Mouse (Mus musculus): ENCODE results near the gene Tarbp2. TPM values are rescaled to one million over a fixed set of nuclear protein-coding genes. Genes with fewer than 3 reads are reported as not detected.
A peak's percentile ranks its signal among the peaks of the same experiment; 100 is the strongest.

The Tarbp2 gene
- polyA plus RNA-seq, 1 experiment from 2014 or later, result 103 TPM

DNA sequence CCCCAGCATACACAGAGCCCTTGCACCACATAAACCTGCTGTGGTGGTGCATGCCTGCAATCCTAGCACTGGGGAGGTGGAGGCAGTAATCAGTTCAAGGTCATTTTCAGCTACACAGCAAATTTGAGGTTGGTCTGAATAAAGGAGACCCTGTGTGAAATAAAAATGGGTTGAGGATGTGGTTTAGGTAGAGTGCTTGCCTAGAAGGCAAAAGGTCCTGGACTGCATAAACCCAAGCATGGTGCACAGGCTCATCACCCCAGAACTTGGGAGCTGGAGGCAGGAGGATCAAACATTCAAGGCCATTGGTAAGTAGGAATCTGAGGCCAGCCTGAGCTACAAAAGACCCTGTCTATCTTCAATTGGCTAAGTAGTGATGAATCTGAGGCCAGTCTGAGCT is 10.4 kb upstream of the Tarbp2 start:
- H3K27me3 ChIP-seq, result no peaks in the 10 kb centered on the region
- peaks cover 34% of the 10 kb centered on the region for H3K4me1 ChIP-seq
- no peak overlapping the region for H3K9ac ChIP-seq (replicated peaks)
- no peaks in the 10 kb centered on the region for H3K9me3 ChIP-seq
- no peak overlapping the region for H3K4me2 ChIP-seq (replicated peaks)
- no peak overlapping the region for H3K4me3 ChIP-seq
- no peak overlapping the region for H3K27ac ChIP-seq (replicated peaks)
- no peak for ATAC-seq (replicated peaks)
- H3K36me3 ChIP-seq, result peaks cover 38% of the 10 kb centered on the region

DNA sequence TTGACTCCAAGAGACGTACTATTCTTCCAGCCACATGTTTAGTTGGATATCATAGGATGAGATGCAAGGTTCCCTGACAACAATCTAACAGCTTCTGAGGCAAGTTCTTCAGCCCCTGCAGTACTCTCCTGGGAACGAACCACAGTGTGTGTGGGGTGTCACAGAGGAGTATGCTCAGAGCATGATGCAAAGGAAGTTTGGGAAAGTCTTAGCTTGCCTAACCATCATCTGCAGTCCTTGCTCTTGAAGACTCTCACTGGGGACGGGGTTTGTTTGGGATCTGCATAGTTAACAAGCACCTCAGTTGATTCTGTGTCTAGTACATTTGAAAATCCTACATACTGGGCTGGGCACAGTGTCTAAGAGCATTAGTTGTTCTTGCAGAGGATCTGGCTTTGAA is 9.7 kb upstream of the Tarbp2 start:
- peaks cover 30% of the 10 kb centered on the region for H3K36me3 ChIP-seq
- H3K4me3 ChIP-seq, result no peak overlapping the region
- H3K4me1 ChIP-seq, result peaks cover 40% of the 10 kb centered on the region
- no peak overlapping the region for H3K4me2 ChIP-seq (replicated peaks)
- H3K27ac ChIP-seq (replicated peaks), result no peak overlapping the region
- no peak overlapping the region for H3K9ac ChIP-seq (replicated peaks)
- no peaks in the 10 kb centered on the region for H3K9me3 ChIP-seq
- no peaks in the 10 kb centered on the region for H3K27me3 ChIP-seq
- no peak for ATAC-seq (replicated peaks)
- 83% methylated on average over 3 of the region's 3 CpGs for WGBS

DNA sequence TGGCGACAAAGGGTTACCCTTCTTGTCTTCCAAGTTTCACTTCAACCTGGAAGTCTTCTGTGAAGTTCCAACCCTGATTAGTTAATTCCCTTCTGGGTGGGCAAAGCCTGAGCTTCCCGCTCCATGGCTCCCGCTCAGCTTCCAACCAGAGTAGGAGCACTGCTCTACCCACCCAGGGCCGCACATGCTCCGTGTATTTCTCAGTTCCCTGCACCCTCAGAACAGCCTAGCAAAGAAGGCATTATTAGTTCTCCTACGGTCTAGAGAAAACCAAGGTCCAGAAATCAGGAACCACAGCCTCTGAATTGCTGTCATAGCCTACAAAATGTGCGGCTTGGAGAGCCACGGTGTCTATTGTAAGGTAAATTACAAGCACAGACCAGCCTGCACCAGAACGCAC is 7.9 kb upstream of the Tarbp2 start:
- H3K36me3 ChIP-seq, result peaks cover 13% of the 10 kb centered on the region
- ATAC-seq (replicated peaks), result peak; percentile 75
- WGBS, result 3% methylated on average over 9 of the region's 9 CpGs

DNA sequence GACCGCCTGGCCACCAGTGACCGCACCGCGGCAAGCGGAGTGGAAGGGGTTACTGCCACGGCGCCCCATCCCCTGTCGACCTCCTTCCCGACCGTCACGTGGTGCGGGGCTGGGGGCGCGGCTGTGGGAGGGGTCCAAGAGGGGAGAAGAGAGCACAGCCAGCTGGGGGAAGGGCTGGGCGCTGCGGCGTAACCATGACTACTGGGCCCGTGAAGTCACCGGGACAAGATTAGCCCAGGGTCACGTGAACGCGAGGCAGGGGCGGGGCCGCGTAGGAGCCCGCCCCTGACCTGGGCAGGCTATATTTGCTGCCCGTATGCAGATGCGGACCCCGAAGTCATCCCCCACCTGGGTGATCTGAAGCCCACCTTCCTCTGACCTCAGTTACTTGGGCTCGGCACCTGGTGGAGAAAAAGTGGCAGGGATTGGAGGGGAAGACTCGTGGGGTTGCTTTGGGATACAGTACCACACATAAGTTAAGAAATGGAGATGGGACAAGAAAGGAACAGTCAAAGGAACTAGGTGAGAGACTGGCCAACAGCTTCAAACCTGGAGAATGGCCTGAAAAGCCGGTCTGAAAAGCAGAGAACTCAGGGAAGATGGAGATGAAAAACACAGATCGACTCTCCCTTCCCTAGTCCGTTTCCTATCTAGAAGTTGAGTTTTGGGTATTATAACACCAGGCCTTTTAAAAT is 7.3 kb upstream of the Tarbp2 start:
- H3K9me3 ChIP-seq, result no peaks in the 10 kb centered on the region
- peak overlapping the region; percentile 65 for H3K9ac ChIP-seq (replicated peaks)
- H3K36me3 ChIP-seq, result peaks cover 6% of the 10 kb centered on the region; the same call in 1 of the 2 replicates
- H3K4me2 ChIP-seq (replicated peaks), result peak overlapping the region; percentile 86
- peak; percentile 94 for ATAC-seq (replicated peaks)
- peak overlapping the region; percentile 90 for H3K27ac ChIP-seq (replicated peaks)
- H3K4me1 ChIP-seq, result peaks cover 60% of the 10 kb centered on the region
- H3K27me3 ChIP-seq, result no peaks in the 10 kb centered on the region
- 3% methylated on average over 33 of the region's 34 CpGs for WGBS
- H3K4me3 ChIP-seq, result peak overlapping the region; percentile 79

More for the DNA sequence above, 7.9 kb upstream of the Tarbp2 start:
- Histone ChIP-seq H3K9ac (replicated peaks) (peak overlapping the region; percentile 65), H3K4me1 (peaks cover 54% of the 10 kb centered on the region), H3K27ac (replicated peaks) (peak overlapping the region; percentile 90), H3K9me3 (no peaks in the 10 kb centered on the region), H3K4me2 (replicated peaks) (peak overlapping the region; percentile 86), H3K4me3 (peak overlapping the region; percentile 79), H3K27me3 (no peaks in the 10 kb centered on the region)

DNA sequence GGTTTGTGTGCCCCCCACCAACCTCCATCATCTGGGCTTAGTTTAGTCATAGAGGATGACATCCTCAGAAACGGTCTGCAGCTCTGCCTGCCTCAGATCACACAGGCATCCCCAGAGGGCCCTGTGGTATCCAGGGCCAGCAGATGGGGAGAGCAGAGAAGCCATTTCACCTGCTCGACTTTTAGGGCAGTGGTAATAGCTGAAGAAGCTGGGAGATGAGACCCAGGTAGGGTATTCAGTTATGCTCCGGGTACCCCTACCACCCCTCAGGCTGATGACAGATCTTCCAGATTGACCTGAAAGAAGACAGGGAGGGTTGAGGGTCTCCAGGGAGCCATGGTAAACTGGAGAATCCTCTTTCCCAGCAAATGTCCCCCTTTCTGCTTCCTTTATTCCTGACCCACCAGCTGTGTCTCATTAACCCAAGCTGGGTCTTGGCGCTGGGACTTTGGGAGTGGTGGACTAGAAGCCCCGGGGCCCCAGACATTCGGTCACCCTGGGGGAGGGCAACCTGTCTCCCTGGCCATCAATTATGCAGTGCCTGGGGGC is 6.6 kb upstream of the Tarbp2 start:
- ATAC-seq (replicated peaks), result no peak
- H3K27me3 ChIP-seq, result no peaks in the 10 kb centered on the region
- no peaks in the 10 kb centered on the region for H3K9me3 ChIP-seq
- H3K36me3 ChIP-seq, result peaks cover 4% of the 10 kb centered on the region; the same call in 1 of the 2 replicates
- 16% methylated on average over 6 of the region's 6 CpGs for WGBS
- peak overlapping the region; percentile 86 for H3K4me2 ChIP-seq (replicated peaks)
- H3K9ac ChIP-seq (replicated peaks), result peak overlapping the region; percentile 65; the same call in 1 of the 2 replicates
- H3K4me1 ChIP-seq, result peaks cover 66% of the 10 kb centered on the region
- peak overlapping the region; percentile 90 for H3K27ac ChIP-seq (replicated peaks)
- peak overlapping the region; percentile 79 for H3K4me3 ChIP-seq

DNA sequence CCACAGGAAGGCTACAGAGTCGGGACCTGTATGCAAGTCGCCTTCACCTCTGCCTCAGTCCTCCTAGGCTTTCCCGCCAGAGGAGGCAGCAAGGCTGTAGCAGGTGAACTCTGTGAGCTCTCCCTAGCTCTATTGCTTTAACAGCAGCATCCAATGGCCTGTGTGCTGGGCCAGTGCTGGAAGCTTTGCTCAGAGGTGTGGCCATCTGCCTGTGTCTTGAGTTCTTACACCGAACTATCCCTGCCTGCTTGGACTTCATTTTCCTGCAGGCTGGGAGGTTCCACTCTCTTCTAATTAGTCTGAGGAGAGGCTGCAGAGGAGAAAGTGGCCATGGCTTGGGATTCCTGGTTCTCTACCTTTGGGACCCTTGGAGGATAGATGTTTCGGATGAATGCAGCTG is 6.0 kb upstream of the Tarbp2 start:
- whole genome bisulfite sequencing, result 35% methylated on average over 5 of the region's 5 CpGs
- no peak for ATAC-seq (replicated peaks)
- H3K27me3 ChIP-seq, result no peaks in the 10 kb centered on the region

DNA sequence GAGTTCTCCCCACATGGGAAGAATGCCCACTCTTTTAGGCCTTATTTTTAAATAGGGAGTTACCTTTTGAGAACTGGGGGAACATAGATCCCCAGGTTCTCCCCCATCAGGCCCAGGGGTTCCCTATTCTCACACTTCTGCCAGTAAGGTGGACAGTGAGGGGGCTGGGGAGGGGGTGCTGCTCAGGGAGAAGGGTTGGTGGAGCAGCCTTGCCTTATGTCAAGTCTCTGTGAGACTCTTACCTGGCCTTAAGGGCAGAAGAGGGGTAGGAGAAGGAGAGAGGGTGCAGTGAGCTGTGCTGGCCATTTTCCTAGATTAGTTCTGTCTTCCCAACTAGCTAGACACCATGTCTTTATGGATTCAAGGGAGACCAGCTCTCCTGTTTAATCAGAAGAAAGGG is 5.5 kb upstream of the Tarbp2 start:
- Histone ChIP-seq H3K36me3 (peaks cover 3% of the 10 kb centered on the region; the same call in 1 of the 2 replicates), H3K4me2 (replicated peaks) (no peak overlapping the region), H3K9me3 (no peaks in the 10 kb centered on the region), H3K9ac (replicated peaks) (no peak overlapping the region), H3K27ac (replicated peaks) (no peak overlapping the region), H3K4me1 (peaks cover 66% of the 10 kb centered on the region), H3K27me3 (no peaks in the 10 kb centered on the region), H3K4me3 (no peak overlapping the region)
- no peak for ATAC-seq (replicated peaks)

More for the DNA sequence above, 6.0 kb upstream of the Tarbp2 start:
- Histone ChIP-seq H3K36me3 (peaks cover 4% of the 10 kb centered on the region; the same call in 1 of the 2 replicates), H3K9ac (replicated peaks) (peak overlapping the region; percentile 23; the same call in 1 of the 2 replicates), H3K4me2 (replicated peaks) (no peak overlapping the region), H3K4me1 (peaks cover 66% of the 10 kb centered on the region), H3K9me3 (no peaks in the 10 kb centered on the region), H3K4me3 (no peak overlapping the region), H3K27ac (replicated peaks) (peak overlapping the region; percentile 90)

DNA sequence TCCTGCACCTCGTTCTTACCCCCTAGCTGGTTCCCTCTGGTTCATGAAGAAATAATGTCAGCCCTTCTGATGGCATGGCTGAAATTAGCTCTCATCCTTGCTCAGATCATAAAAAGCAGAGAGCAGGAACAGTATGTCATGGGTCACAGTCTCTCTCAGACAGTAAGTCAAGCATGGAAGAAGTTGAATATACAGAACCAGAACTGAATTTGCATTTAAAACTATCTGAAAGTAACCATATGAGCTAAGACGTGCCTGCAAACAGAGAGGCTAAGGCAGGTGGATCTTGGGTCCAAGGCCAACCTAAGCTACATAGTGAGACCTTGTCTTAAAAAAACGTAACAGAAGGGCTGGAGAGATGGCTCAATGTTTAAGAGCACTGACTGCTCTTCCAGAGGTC is 5.0 kb upstream of the Tarbp2 start:
- Histone ChIP-seq H3K4me3 (no peak overlapping the region), H3K36me3 (peaks cover 2% of the 10 kb centered on the region; the same call in 1 of the 2 replicates), H3K27me3 (no peaks in the 10 kb centered on the region), H3K4me2 (replicated peaks) (no peak overlapping the region), H3K9ac (replicated peaks) (no peak overlapping the region), H3K9me3 (no peaks in the 10 kb centered on the region), H3K4me1 (peaks cover 66% of the 10 kb centered on the region), H3K27ac (replicated peaks) (no peak overlapping the region)
- 80% methylated on average over 3 of the region's 3 CpGs for WGBS
- ATAC-seq (replicated peaks), result no peak

DNA sequence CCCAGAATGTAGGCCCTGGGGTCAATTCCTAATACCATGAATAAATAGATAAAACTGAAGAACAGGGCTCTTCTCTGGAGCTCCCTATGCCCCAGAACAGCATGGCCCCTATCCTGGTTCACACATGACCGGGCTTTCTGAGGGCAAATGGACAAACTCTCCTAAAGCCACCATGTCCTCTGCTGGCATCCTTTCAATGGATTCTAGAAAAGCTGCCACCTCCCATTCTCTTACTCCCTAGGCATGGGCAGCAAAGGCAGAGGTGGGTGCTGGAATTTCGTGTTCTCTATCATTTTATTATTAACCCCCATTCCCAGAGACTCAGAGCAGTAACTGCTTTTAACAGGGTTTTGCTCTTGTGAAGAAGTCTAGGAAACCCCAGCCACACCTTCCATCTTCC is 2.7 kb upstream of the Tarbp2 start:
- Histone ChIP-seq H3K27me3 (no peaks in the 10 kb centered on the region), H3K27ac (replicated peaks) (no peak overlapping the region), H3K36me3 (no peaks in the 10 kb centered on the region), H3K9me3 (no peaks in the 10 kb centered on the region), H3K4me2 (replicated peaks) (peak overlapping the region; percentile 85), H3K9ac (replicated peaks) (no peak overlapping the region), H3K4me3 (peak overlapping the region; percentile 76), H3K4me1 (peaks cover 65% of the 10 kb centered on the region)
- no peak for ATAC-seq (replicated peaks)
- 78% methylated on average over 2 of the region's 2 CpGs for WGBS

DNA sequence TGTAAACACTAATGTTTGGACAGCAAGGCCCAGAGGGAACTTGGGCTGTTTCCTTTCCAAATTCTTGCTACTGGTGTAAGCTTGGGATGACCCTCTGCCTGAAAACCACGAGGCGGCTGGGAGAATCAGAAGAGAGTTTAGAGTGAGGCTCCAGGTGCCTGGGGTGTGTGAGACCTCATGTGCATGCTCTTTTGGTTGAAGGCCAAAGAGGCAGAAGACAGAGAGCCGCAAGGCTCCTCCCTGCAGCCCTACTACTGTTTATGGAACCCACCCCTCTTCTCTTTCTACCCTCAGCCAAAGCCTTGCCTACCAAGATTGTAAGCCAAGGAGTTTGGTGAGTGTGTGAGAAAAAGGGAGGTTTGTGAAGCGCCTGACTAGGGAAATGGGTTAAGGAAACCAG is 2.2 kb upstream of the Tarbp2 start:
- peaks cover 61% of the 10 kb centered on the region for H3K4me1 ChIP-seq
- H3K27me3 ChIP-seq, result no peaks in the 10 kb centered on the region
- no peak for ATAC-seq (replicated peaks)
- H3K4me3 ChIP-seq, result peak overlapping the region; percentile 76
- peak overlapping the region; percentile 84 for H3K9ac ChIP-seq (replicated peaks)
- H3K36me3 ChIP-seq, result 0 out of 2 replicates have a peak, but pooled peaks cover 1% of the 10 kb centered on the region
- H3K9me3 ChIP-seq, result no peaks in the 10 kb centered on the region
- peak overlapping the region; percentile 100 for H3K27ac ChIP-seq (replicated peaks)
- peak overlapping the region; percentile 85 for H3K4me2 ChIP-seq (replicated peaks)
- WGBS, result 57% methylated on average over 4 of the region's 4 CpGs

DNA sequence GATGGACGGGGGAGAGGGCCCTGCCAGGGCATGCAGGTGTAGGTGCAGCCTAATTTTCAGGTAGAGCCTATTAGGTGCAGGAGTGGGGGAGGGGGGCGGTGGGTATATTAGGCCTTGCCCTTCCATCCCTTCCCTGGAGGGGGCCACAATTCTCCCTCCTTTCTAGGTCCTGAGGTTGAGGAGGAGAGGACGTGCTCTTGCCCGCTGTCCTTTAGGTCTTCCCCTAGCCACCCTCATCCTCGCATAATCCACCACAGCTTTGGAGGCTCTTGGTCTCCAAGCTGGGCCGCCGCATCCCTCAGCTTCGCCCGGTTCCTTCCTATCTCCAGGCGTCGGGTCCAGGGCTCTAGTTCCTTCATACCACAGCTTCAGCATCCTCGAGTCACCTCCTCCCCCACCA is 1.7 kb upstream of the Tarbp2 start:
- ATAC-seq (replicated peaks), result no peak
- H3K36me3 ChIP-seq, result peaks cover 6% of the 10 kb centered on the region; the same call in 1 of the 2 replicates
- H3K27ac ChIP-seq (replicated peaks), result peak overlapping the region; percentile 100
- H3K27me3 ChIP-seq, result no peaks in the 10 kb centered on the region
- H3K4me2 ChIP-seq (replicated peaks), result peak overlapping the region; percentile 85
- WGBS, result 1% methylated on average over 12 of the region's 12 CpGs
- H3K4me1 ChIP-seq, result peaks cover 56% of the 10 kb centered on the region
- peak overlapping the region; percentile 84 for H3K9ac ChIP-seq (replicated peaks)
- H3K9me3 ChIP-seq, result no peaks in the 10 kb centered on the region
- H3K4me3 ChIP-seq, result peak overlapping the region; percentile 76

DNA sequence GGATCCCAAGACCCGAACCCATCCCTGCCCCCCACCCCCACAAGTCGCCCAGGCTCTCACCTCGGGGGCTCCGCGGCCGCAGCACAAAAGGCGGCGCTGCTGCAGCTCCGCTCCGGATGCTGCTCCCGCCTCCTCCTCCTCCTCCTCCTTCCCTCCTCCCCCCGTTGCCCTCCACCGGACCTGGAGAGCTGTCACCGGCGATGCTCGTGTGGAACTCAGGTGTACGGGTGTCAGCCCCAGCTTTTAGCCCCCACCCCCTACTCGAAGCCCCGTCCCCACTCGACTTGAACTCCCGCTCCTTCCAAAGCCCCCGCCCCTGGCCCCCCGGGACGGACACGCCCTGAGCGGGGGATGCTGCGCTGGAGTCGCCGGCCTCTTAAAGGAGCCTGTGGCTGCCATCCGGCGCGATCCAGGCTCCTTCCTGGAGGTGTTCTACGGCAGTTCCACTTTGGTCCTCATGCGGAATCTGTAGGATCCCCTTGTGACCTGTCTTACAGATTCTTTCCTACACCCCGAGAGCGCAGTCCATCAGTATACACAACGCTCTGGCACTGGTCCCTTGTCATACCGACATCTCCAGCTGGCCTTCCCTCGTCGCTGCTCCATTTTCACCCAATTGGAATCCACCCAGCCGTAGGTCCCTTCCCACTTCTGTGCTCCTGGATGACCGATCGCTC is 1.1 kb upstream of the Tarbp2 start, which contains the start of gene Map3k12:
Gene Map3k12, minus strand, starts transcription at position 337 of the 677 bp plus-strand sequence.
- peak within 1 kb of the TSS; percentile 76 for H3K4me3 ChIP-seq
- H3K4me1 ChIP-seq, result peaks cover 51% of the 10 kb centered on the region
- no peaks in the 10 kb centered on the region for H3K9me3 ChIP-seq
- peak within 1 kb of the TSS; percentile 100 for H3K27ac ChIP-seq (replicated peaks)
- under 1% methylated on average over 43 of the region's 43 CpGs for WGBS
- peak within 1 kb of the TSS; percentile 85 for H3K4me2 ChIP-seq (replicated peaks)
- ATAC-seq (replicated peaks), result peak; percentile 6; the same call in 1 of the 2 replicates
- peaks cover 12% of the 10 kb centered on the region; the same call in 1 of the 2 replicates for H3K36me3 ChIP-seq
- no peaks in the 10 kb centered on the region for H3K27me3 ChIP-seq
- peak within 1 kb of the TSS; percentile 88 for H3K9ac ChIP-seq (replicated peaks)

Data from forebrain, embryonic 15.5 days (tissue).